Mouse (Mus musculus): ENCODE results near the gene Kif9.
A peak's percentile ranks its signal among the peaks of the same experiment; 100 is the strongest.

Gene Kif9

DNA sequence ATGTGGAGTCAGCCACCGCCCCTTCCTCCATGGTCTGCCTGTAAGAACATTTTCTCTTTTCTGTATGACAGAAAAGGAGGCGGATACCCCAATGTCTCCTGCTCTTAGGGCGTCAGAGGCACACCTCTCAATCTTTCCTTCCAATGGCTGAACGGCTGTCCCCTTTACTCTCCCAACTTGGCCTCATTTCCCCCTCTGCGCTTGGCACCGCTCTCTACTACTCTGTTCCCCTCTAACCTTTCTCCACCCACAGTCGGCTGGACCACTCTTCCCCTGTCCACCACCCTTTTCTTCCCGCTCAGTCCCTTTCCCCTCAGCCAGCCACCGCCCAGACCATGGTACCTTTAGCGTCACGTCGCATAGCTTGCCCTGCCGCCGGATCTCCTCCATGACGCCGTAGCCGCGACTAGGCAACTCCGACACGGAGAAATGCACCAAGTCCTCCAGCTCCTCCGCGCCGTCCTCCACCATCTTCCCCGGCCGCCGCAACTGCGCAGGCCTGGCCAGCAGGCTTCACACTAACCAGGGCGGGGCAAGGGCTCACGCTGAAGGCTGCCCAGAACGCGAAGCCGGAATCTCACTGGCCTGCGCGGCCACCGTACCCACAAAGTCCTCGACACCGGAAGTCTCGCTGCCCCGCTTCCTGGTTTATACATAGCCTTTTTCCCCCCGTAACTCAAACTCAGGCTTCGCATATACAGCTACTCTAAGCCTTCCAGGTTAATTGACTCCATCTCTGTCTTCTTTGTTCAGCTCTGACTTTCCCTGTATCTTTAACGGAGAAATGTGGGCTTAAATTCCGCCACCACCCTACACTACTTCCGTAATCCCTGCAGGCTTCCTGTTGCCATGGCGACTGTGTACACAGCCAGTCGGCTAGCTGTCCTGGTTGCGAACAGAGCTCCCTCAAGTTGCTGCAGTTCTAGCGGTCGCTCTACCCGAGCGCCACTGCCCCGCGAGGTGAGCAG, at the start of gene Kif9, which contains the start of gene Klhl18:
Kif9 (plus strand) TSS at position 835 of the 968 bp plus-strand sequence.
Klhl18 (minus strand) TSS at position 571 of the 968 bp plus-strand sequence.
- DNase-seq: peak; percentile 97

DNA sequence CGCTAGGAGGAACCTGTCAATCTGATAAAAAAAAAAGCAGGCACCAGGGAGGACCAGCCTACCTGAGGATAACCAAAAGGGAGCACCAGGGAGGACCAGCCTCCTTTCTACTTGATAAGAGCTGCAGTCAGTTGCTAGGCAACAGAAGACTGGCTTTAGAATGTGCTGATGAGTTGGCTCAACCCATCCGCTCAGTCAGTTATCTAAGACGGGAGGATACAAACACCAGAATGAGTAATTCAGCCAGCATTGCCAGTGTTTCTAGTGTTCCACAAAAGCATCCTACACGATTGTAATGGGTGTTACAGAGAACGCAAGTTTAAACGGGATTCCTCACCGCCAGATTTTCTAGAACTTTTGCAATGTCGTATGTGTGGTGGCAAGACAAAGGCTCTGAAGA, 45.5 kb upstream of the Kif9 start:
- no peak for DNase-seq

DNA sequence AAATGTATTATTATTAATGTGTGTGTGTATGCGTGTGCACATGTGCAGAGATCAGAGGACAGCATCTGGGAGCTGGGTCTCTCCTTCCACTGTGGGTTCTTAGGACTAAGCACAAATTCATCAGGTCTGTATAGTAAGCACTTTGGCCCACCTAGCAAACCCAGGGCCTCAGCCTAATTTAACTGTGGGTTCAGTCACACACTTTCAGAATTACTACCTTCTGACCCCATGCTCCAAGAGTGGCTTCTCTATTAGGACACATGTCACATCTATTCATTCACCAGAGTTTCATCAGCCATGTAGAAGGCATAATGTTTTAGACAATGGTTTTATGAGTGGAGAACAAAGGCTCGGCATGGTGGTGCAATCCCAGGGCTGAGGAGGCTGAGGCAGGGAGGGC, 43.7 kb upstream of the Kif9 start:
- no peak for DNase-seq

- DNase-seq: no peak
These were observed 40.7 kb upstream of the Kif9 start for GRCm38 (mm10) chr9:110436041-110436440.

GRCm38 (mm10) chr9:110440049-110440448, 36.7 kb upstream of the Kif9 start:
- DNase-seq: no peak

GRCm38 (mm10) chr9:110440559-110440958, 36.2 kb upstream of the Kif9 start:
- no peak for DNase-seq

- no peak for DNase-seq
These were observed 28.4 kb upstream of the Kif9 start for GRCm38 (mm10) chr9:110448356-110448755.

- DNase-seq: peak; percentile 67
These were observed 27.7 kb upstream of the Kif9 start for GRCm38 (mm10) chr9:110448857-110449617.

DNA sequence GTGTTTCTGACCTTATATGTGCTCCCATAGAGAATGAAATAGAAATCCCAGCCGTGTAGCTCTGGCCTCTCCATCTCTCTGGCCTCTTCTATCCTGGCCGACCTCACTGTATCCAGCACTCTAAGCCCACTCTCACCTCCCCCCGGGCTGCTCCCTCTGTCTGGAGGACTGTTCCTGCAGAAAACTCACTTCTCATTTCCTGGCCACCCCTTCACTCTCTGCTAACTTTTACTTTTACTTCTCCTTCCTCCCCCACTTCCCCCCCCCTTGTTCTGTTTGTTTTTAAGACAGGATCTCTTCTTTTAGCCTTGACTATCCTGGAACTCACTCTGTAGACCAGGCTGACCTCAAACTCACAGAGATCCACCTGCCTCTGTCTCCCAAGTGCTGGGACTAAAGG, 24.2 kb upstream of the Kif9 start:
- DNase-seq: no peak

GRCm38 (mm10) chr9:110457926-110458325, 18.8 kb upstream of the Kif9 start:
- DNase-seq: no peak

DNA sequence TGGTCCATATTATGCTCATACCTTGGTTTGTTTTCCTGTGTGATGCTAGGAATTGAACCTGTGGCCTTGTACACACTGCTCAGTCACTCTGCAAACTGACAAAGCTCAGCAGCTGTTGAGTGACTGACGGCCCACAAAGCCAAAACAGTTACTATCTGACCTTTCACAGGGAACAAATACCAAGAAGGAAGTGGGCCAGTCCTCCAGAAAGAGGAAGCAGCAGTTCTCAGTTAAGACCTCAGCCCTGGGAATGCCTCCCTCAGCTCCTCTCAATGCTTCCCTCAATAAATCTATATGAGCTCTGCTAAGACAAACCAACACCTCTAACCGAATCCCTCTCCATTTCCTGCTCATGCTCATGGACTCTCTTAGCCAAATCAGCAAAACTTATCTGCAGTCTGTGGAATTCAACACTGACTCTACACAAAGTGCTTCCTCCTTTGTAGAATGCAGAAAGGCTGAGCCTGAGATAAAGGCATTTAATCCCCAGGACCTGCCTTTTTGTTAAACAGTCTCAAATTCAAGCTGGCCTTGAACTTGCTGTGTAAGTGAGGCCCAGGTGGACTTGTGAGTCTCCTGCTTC, 17.5 kb upstream of the Kif9 start:
- no peak for DNase-seq

DNA sequence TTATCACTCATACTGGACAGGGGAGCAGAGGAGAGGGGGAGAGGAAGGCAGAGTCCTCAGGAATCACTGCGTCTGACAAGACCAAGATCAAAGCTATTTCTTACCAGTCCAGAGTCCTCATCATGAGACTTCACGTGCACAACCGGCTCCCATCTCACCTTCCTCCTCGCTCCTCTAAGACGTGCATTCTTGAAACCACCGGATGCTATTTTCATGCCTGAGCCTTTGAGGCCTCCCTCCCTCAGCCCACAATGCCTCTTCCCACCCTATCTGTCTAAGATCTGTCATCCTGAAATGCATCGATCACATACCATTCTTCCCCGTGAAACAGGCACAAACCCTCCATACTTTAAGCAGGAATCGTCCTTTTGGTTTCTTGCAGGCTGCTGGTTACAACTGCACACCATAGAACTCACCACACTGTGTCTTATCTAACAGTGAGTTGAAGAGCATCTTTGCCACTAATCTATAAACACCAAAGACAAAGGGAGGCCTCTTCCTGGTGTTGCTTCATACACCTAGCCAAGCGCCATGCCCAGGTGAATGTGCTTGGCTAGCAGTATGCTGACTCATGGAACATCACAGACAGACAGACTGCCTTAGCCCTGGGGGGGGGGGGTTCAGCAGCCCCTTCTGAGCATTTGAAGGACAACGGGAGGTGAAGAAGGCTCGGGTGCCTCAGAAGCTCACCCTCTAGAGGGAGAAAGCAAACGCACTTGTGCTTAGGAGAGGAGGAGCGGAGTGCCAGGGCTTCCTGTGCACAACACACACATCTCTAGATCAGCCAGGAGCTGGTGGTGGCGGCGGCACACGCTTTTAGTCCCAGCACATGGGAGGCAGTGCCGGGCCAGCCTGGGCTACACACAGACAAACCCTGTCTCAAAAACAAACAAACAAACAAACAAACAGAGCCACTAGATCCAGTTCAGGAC, 15.6 kb upstream of the Kif9 start:
- DNase-seq: no peak

- no peak for DNase-seq
These were observed 14.4 kb upstream of the Kif9 start for GRCm38 (mm10) chr9:110462321-110462720.

GRCm38 (mm10) chr9:110463983-110464591, 12.7 kb upstream of the Kif9 start:
- no peak for DNase-seq

GRCm38 (mm10) chr9:110465336-110465735, 11.4 kb upstream of the Kif9 start:
- no peak for DNase-seq

DNA sequence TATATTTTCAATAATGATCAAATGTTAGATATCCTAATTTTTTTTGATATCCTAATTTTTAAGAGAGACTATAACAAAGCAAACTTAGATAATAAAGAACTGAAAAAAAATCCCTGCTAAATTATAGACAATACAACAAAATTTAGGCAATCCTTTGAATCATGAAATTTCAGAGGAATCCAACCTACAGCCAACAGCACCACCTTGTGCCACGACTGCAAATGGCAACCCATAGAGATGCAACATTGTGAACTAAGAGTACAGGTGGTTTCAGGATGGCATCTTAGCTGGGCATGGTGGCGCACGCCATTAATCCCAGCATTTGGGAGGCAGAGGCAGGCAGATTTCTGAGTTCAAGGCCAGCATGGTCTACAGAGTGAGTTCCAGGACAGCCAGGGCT, 10.6 kb upstream of the Kif9 start:
- DNase-seq: no peak

GRCm38 (mm10) chr9:110477951-110478350, 1.2 kb downstream of the Kif9 start:
- peak; percentile 17 for DNase-seq

GRCm38 (mm10) chr9:110478639-110479038, 1.9 kb downstream of the Kif9 start:
- no peak for DNase-seq

DNA sequence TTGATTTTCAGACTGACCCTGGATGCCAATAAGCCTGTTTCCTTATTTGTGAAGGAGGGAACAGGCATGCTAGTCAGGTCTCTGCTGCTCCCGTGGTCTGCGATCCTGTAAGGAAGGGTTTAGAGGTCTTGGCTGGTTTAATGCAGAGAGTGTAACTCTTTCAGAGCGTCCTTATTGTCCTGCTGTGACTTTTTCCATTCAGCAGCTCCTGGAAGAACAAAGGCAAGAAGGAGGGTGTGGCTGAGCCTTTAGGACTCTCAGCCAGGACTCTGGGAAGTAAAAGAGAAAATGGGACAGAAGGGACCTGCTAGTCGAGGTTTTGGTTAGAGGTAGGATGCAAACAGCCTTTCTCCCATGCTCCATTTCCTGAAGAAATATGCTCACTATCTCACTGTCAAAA, 12.1 kb downstream of the Kif9 start:
- no peak for DNase-seq

GRCm38 (mm10) chr9:110490913-110491312, 14.2 kb downstream of the Kif9 start:
- no peak for DNase-seq

GRCm38 (mm10) chr9:110525737-110526136, 49.0 kb downstream of the Kif9 start:
- DNase-seq: no peak
